Mouse (Mus musculus): ENCODE measurements at regions not wholly inside any gene's neighbourhood (a gene's known extent, or its start where the extent isn't known, plus 50 kb on each side); places are given as distances from the start of the nearest gene placed in this dataset.

GRCm38 (mm10) chr2:61029706-61030105, 66.7 kb upstream of the Rbms1 start:
- intact Hi-C loops (cut with DNase I) = no loop called here
- DNase-seq = no peak

GRCm38 (mm10) chr2:61028578-61028977, 65.6 kb upstream of the Rbms1 start:
- intact Hi-C loops (cut with DNase I) = no loop called here
- DNase-seq = no peak

- no peak for DNase-seq
- intact Hi-C loops (cut with DNase I) = no loop called here
Measured at GRCm38 (mm10) chr2:61027686-61028085, 64.7 kb upstream of the Rbms1 start.

GRCm38 (mm10) chr2:61022411-61022810, 59.4 kb upstream of the Rbms1 start:
- DNase-seq = no peak
- intact Hi-C loops (cut with DNase I) = no loop called here

GRCm38 (mm10) chr2:61020791-61021190, 57.8 kb upstream of the Rbms1 start:
- DNase-seq = no peak
- intact Hi-C loops (cut with DNase I) = no loop called here

GRCm38 (mm10) chr2:61013006-61013405, 50.0 kb upstream of the Rbms1 start:
- intact Hi-C loops (cut with DNase I) = no loop called here
- no peak for DNase-seq
